Mouse (Mus musculus) frontal cortex, postnatal 14 days (tissue): ENCODE data around the gene Ngdn.
"Not testable (repeated sequence)": the region's sequence is repeated elsewhere in the genome, so short reads cannot be mapped to it uniquely, and the experiment has no call there.

Experiments
- DNase-seq, 2 experiments: peaks; one replicate each; pipeline ENCODE4 v3.0.0; 2022; ENCODE audit warnings: low spot score in 2 of 2

The Ngdn gene

GRCm38 (mm10) chr14:55029034-55029698 is 13.9 kb downstream of the Ngdn start:
- no peak for DNase-seq

GRCm38 (mm10) chr14:55032695-55033225 is 17.5 kb downstream of the Ngdn start:
- no peak for DNase-seq

DNA sequence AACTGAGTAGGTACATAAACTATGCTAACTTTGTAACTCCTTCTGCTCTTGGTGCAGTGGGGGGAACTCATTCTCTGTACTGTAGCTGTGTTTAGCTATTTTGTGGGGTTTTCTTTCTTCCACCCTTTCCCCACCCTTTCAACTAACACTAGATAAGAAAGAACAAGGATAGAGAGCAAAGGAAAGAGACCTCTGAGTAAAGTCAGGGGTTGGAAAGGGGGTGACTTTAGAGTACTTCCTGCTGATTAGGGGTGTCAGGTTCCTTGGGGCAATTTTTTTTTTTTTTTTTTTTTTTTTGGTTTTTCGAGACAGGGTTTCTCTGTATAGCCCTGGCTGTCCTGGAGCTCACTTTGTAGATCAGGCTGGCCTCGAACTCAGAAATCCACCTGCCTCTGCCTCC is 28.4 kb downstream of the Ngdn start:
- not testable (repeated sequence) for DNase-seq

GRCm38 (mm10) chr14:55047971-55048531 is 32.8 kb downstream of the Ngdn start:
- DNase-seq, result no peak

DNA sequence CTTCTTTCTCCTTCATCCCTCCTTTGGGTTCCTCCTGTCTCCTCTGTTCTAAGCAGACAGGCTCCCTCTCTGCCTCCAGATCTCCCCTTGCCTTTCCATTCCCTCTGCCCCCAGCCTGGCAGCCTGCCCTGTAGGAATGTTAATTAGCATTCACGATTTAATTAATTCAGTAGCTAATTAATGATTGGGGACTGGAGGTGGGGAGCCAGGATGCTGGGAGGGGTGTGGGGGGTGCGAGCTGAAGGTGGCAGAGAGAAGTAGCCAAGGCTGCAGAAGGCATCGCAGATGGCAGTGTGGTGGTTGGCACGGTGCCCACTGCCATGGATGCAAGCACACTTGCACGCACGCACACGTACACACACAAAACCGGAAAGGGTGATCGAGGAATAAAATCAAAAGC is 37.2 kb downstream of the Ngdn start:
- peak; percentile 69 to 75 for DNase-seq

GRCm38 (mm10) chr14:55053050-55053449 is 37.8 kb downstream of the Ngdn start:
- DNase-seq, result no peak

DNA sequence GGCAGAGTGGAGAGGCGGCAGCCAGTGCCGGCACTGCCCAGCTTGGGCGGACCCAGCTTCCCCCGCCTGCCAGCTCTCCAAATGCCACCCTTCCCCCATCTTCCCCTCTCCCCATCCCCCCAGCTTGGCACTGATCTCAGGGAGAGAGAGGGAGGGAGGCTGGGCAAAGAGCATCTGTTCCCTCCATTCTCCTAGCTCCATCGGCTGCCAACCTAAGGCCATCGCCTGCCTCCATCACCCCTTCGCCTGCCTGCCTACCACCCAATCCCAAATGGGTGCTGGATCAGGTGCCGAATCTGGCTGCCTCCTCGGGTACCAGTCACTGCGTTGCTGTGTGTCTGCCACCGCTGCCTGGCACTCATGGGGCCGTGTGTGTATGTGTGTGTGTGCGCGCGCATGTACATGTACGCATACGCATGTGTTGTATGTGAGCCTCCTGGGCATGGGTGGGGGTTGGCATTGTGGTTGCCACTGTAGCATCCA is 38.5 kb downstream of the Ngdn start:
- DNase-seq, result peak; percentile 66 to 80

DNA sequence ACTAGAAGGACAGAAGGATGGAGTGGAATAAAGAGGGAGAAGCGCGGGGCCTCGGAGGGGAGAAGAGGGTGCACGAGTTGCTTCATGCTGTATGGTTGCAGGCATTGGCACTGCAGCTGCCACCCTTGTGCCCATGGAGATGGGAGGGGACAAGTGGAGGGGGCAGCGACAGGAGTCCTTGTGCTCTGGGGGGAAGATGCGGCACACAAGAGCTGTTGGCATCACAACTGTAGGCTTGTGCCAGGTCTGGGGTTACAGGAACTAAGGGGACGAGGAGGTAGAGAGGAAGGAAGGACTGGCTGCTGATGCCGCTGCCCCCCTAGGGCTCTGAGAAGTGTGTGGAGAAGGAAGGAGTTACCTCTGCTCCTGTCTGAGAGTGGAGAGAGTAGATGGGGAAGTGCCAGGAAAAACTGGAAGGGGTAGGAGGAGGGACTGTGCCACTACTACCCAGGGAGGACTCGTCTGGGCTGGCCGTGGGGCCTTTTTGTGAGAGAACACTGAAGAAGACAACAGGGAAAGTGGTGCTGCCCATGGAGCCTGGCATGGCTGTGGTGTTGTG is 39.0 kb downstream of the Ngdn start:
- peak in 1 of 2 experiments; percentile 47 for DNase-seq

GRCm38 (mm10) chr14:55055167-55055834 is 40.0 kb downstream of the Ngdn start:
- DNase-seq, result peak; percentile 79 to 83

- DNase-seq, result no peak
Measured at GRCm38 (mm10) chr14:55059009-55059408, 43.8 kb downstream of the Ngdn start.

GRCm38 (mm10) chr14:55059931-55060330 is 44.7 kb downstream of the Ngdn start:
- DNase-seq, result no peak

GRCm38 (mm10) chr14:55061845-55062244 is 46.6 kb downstream of the Ngdn start:
- no peak for DNase-seq

GRCm38 (mm10) chr14:55062626-55063025 is 47.4 kb downstream of the Ngdn start:
- no peak for DNase-seq

- DNase-seq, result no peak
Measured at GRCm38 (mm10) chr14:55063117-55063516, 47.9 kb downstream of the Ngdn start.

GRCm38 (mm10) chr14:55063581-55064381 is 48.5 kb downstream of the Ngdn start:
- no peak for DNase-seq

GRCm38 (mm10) chr14:55064481-55065370 is 49.5 kb downstream of the Ngdn start:
- no peak for DNase-seq

GRCm38 (mm10) chr14:55065391-55065790 is 50.1 kb downstream of the Ngdn start:
- DNase-seq, result no peak

GRCm38 (mm10) chr14:55066042-55066441 is 50.8 kb downstream of the Ngdn start:
- no peak for DNase-seq

DNA sequence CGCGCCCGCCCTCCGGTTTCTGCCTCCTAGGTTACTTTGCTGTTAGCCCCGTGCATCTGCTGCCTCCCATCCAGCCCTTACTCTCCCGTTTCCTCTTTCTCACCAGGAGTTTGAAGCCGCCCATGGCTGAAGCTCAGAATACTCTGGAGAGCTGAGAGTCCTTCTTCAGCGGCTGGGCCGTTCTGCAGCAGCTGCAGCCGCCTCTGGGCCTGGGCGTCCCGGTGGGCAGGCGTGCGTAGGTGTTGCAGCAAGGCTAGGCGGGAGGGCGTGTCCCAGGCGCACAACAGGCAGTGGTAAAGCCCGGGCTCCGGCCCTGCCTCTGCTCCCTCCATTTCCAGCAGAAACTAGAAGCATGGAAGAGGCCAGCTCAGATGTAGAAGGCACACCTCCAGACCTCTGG is 56.5 kb downstream of the Ngdn start:
- DNase-seq, result no peak
